Mouse (Mus musculus): Measurements from ENCODE around the gene Litaf.

The Litaf gene

DNA sequence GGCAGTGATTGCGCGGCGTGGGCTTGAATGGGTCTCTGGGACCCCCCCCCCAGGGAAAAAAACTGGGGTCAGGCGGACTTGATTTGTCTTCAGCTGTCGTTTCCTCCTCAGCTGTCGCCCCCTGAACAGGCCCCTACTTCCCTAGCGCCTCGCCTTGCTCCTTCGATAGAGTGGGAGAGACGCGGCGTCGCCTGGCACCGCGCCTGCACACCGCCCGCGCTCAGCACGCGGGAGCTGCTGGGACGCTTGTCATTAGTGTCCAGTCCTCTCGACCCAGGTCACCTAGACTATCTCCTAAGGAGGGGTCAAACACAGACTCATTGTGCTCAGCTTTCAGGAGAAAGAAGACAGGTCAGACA lies 855 bp upstream of the Litaf start:
- no peak for DNase-seq (ENCODE audit: low spot score)

DNA sequence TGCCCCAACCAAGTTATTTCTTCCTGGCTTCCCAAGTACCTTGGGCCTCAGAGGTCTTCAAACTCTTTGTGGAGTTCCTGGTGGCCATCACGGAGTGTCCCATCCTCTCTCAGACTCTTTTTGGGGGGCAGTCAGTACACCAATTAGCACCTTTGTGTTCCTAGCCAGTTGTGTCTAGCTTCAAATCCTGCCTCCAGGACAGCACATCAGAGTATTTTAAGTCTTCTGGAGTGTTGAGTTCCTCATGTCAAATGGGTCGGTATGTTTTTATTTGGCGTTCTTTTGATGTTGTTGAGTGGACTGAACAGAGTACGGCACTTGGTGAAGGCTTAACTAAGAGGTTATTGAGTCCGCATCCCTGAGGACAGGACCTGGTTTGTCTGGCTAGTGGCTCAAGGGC lies 526 bp downstream of the Litaf start:
- DNase-seq (ENCODE audit: low spot score) = no peak

DNA sequence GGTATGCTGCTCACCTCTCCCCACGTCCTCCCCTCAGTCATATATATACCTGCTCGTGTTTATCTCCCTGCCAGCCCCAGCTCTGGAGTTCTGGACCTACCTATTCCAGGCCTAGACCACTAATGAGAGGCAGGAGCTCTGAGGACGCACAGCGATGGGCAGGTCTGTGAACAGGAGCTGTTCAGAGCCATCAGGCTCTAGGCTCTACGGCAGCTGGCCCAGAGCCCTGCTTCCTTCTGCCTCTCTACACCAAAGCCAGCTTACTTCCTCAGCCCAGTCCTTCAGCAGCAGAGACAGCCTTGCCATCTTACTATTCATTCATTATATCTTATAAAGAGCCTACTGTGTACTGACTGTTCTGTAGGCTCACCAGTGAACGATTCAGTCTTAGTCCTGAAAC lies 1.2 kb downstream of the Litaf start:
- no peak for DNase-seq (ENCODE audit: low spot score)

DNA sequence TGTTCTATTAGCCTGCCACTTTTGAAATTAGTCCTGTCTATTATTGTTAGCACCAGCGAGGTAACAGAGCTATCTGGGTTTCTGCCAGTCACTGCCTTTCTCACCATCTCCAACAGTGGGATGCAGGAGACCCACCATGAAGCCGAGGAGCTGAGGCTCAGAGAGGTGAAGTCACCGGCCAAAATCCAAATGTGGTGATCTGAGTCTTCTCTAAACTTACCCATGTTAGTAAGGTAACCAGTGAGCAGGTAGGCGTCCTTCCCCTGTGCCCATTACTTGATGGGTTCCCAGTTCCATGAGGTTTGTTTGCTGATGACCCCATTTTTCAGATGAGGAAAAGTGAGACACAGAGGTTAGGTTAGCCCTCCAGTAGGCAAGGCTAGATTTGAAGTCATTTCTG lies 1.6 kb downstream of the Litaf start:
- no peak for DNase-seq (ENCODE audit: low spot score)

DNA sequence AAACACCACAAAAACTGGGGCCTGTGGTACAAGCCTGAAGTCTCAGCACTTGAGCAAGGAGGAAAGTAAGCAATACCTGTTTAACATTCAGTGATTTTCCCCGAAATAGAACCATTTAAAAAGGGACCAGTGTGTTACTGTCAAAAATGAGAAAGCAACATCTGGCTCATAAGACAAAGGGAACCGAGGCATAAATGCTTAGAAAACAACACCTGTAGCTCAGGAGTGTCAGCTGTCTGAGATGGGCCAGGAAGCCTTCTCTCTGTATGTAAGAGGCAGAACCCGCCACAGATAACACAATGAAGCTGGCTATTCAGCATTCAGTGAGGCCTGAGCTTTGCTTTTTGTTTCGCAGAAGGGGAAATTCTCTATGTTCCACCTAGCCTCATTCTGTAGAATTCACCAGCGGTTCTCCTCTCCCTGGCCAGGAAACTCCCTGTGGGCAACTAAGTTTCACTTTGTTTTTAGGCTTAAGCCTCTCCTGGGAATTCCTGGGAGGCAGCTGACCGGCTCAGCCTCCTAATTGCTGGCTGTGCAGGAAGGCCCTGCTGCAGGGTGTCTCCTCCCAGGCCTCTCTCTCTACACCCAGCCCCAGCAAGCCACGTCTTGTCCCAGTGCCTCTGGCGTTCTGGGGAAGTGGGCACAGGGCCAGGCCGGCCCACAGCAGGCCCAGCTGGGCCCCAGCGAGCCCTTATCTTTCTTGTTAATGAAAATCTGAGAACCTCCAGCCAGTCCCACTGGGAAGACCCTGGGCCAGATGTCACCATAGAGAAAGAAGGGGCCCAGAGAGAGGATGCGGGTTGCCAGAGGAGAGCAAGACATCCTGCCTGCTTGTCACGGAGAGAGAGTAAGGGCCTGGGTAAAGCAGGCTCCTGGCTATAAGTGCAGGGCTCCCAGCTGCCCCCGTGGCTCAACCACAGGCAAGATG lies 2.9 kb downstream of the Litaf start:
- DNase-seq (ENCODE audit: low spot score) = peak; percentile 69

DNA sequence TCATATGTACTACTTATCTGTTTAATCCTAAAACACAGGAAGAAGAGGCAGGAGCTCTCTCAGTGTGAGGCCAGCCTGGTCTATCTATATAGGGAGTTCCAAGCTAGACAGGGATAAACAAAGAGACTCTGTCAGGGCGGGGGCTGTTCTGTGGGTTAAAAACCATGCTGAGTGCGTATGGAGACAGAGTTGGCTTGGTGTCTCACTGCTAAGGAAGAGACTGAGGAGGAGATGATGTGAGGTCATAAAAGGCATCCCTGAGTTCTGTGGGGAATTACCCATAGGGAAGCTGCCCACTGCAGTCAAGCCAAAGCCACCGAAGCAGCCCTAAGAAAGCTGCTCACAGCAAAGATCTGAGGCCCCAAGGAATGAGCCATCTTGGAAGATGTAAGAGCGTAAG lies 5.3 kb downstream of the Litaf start, which contains the start of gene Snn:
Snn (plus strand) TSS at position 301 of the 400 bp plus-strand sequence.
- DNase-seq (ENCODE audit: low spot score) = no peak

DNA sequence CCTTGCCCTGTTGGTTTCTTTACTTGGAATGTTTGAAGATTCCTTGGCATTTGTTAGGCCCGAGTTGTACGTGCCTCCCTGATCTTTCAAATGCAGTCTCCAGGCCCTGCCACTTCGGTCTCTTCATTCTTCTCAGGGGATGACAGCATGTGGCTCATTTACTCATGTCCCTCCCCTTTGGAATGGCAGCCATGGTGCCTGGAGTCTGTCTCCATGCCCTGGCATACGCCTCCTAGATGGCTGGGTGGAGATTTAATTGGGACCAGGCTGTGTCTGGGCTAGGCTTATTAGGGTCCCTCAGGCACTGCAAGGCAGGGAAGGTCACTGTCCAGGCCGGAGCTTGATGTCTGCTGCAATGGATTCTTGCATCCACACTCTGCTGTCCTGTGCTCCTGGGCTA lies 10.0 kb downstream of the Litaf start:
- DNase-seq (ENCODE audit: low spot score) = no peak

DNA sequence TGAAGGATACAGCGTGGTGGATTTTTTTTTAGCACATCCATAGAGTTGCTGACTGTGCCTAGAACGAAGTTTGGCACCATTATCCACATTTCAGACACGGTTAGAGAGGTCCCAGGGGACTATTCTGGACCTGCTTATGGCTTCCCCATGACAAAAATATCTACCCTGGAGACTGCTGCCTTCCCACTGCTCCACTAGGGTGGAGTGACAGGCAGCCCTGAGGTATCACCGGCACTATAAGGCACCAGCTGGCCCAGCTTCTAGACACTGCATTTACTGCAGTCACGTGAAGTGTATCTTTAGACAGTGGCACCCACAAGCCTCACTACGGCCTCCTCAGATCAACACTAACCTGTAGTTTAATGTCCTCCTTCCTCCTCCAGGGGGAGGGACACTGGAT lies 11.1 kb downstream of the Litaf start:
- DNase-seq (ENCODE audit: low spot score) = no peak

DNA sequence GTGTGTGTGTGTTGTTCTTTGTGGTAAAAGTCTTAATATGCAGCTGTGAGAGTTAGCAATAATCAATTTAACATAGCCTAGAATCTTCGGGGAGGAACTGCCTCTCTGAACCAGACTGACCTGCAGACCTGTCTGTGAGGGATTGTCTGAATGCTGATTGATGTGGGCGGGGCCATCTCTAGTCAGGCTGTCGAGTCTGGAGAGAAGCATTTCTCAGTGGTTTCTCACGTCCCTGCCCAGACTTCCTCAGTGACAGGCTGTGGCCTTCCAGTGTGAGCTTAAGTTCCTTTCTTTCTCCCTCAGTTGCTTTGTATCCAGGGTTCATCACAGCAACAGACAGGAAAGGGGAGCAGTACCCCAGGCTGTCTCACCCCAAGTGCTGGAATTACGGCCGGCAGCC lies 11.5 kb downstream of the Litaf start:
- no peak for DNase-seq (ENCODE audit: low spot score)

DNA sequence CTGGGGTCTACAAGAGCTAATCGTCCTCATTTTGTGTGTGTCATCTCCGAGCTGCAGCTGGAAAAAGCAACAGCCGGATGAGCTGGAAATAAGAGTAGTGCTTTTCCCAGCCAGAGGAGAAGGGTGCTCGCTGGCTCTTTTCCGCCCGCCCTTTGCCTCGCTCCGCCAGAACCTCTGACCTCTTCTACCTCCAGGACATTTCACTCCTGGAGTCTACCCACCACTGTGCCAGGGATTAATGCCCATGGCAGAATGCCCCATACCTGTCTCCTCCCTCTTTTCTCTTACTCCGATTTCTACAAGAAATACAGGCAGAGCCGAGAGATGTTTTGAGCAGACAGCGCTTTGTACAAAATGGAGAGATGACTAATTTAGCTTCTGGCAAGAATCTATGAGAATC lies 14.8 kb downstream of the Litaf start:
- DNase-seq (ENCODE audit: low spot score) = no peak

DNA sequence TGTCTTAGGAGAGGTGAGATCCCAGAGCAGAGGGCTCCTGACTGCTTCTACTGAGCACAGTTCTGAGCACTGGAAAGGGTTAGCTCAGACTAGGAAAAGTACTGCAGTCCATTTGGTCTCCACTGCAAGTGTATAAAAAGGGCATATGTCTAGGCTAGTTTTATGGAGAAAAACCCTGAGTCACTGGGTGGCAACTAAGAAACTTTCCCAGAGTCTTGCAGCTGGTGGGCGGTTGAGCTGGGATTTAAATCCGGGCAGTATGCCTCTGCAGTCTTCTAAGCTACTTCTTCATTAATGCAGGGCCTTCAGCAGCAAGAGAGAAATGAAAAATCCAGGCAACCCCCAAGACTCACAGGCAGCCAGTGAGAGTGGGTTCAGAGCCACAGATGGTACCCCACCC lies 15.7 kb downstream of the Litaf start:
- no peak for DNase-seq (ENCODE audit: low spot score)

DNA sequence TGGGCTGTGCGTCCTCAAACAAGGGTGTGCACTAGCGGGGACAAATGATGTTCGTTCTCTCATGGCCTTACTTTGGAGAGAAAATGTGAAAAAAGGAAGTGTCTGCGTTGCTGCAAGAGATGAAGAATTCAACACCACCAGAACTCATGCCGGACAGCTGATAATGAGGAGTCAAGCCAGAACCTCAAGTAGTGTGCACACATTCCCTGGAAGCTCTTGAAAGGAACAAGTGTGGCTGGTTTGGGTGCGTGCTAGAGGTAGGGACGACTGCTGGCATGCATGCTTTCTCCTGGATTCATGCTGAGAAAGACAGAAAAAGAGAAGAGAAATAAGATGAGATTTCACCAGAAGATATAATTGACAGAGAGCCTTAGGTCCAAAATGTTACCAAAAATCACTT lies 18.8 kb downstream of the Litaf start:
- DNase-seq (ENCODE audit: low spot score) = no peak

DNA sequence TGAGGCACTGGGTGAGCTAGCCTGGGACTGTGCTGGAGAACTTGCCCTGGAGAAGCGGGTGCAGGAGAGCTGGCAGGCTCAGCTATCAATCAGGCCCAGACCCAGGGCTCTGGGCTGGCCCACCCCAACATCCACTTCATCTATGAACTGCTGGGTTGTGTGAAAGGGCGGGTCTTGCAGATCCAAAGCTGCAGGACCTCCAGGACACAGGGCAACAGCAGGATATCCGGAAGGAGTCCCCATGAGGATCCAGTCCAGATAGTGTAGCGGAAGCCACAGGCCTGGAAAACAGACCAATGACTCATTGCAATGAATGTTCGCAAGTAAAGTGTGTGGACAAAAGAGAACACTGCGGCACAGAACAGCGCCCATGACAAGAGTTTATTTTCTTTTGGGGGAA lies 19.5 kb downstream of the Litaf start:
- no peak for DNase-seq (ENCODE audit: low spot score)

DNA sequence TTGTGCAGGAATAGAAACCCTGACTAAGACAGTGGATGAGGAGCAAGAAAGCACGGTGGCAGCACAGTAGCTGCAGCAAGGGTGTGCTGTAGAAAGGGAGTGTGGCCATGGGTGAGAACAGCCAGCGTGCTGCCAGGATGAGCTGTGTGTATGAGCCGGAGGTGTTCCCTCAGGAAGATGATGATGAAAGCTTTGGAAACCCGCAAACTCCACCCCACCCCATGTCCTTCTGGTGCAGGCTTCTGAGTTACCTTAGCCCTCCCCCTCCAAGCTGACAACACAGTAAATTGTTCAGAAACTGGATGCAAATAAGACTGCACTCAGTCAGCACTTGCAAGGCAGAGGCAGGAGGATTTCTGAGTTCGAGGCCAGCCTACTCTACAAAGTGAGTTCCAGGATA lies 22.7 kb downstream of the Litaf start:
- DNase-seq (ENCODE audit: low spot score) = no peak

DNA sequence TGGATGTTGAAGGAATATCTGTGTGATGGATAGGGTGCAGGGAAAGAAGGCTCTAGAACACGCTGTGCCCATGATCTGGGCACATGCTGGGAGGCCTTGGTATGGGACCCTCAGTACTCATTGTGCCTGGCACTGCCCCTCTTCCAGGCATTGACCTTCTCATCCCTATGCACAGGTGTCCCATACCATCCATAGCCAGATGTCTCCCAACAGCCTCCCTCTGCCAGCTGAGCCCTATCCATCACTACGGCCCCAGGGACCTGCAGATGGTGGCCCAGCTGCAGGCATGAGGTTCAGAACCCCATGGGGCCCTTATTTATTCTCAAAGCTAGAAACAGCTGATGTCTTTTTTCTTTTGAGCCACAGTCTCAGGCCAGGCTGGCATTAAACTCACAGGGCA lies 25.4 kb downstream of the Litaf start:
- no peak for DNase-seq (ENCODE audit: low spot score)

DNA sequence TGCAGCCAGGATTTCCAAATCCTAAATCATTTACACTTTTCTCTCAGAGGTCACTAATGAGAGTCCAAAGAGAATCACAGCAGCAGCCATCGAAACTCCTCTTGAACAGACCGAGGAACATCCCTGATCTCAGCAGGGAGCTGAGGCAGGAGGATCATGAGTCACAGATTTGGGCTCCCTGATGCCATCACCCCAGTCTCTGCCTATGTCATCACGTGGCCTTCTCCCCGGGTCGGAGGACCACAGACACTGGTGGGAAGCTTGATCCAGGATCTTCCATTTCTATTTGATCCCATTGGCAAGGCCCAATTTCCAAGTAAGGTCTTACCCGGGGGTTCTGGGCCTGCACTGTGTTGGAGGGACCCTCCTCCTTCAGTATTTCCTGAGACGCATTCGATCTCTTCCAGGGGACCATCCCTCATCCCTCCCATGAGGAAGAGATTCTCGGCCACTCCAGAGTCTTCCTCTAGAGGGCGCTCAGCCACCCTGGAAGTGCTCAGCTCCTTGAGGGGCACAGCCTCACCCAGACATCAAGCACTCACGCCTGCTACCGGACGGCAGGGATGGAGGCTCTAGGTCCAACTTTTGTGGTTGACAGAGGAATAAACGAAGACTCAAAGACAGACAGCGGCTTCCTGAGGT lies 30.0 kb downstream of the Litaf start:
- no peak for DNase-seq (ENCODE audit: low spot score)

DNA sequence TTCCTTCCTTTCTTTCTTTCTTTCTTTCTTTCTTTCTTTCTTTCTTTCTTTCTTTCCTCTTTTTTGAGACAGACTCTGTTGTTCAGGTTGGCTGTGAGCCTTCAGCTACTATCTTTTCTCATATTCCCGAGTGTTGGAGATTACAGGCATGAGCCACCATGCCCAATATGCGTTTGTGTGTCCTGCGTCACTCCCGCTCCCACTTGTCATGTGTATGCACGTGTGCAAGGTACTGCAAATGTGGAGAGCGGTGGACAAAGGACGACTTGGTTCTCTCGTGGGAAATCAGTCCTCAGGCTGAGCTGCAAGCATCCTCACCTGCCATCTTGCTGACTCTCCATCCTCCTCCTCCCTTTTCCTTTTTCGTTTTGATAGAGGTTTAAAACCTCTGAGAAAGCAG lies 30.7 kb downstream of the Litaf start:
- no peak for DNase-seq (ENCODE audit: low spot score)

DNA sequence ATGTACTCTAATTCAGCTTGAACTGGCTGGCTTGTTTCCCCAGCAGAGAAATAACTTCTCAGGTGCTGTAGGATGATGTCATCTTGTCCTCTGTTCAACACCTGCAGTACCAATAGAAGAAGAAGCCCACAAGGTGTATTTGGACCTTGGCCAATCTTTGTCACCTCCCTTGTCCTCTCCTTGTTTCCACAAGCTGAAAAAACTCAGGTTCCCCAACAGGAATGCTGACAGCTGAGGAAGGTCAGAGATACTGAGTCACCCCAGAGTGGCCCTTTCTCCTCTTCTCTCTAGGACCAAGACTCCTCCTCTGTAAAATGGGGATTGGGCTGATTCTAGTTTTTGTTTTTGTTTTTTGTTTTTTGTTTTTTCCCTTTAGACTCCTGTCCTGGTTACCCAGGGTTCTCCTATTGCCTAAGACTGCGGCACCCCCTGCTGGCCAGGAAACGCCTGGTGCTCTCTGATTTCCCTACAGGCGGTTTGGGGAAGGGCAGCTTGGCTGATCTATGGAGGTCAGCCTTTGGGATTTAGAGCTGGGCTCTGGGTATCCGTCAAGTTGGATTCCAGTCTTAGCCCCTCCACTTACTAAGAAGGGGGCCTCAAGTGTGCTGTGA lies 31.7 kb downstream of the Litaf start:
- peak; percentile 66 for DNase-seq (ENCODE audit: low spot score)

DNA sequence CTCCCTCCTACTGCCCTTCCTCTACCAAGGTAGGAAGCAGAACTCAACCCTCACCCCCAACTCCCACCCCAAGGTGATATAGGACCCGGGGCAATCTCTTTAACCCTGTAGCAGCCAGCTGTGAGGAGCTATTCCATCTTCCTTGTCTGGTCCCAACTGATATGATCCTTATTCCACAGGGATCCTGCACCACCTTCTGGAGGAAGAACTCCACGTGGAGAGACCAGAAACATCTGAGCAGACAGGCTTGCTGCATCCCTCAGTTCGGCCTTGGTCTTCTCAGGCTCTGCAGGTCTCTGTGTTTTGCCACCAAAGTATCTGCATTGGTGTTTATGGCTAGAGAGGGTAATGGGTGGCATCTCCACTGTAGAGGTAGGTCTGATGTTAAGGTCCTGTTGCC lies 34.6 kb downstream of the Litaf start:
- no peak for DNase-seq (ENCODE audit: low spot score)

DNA sequence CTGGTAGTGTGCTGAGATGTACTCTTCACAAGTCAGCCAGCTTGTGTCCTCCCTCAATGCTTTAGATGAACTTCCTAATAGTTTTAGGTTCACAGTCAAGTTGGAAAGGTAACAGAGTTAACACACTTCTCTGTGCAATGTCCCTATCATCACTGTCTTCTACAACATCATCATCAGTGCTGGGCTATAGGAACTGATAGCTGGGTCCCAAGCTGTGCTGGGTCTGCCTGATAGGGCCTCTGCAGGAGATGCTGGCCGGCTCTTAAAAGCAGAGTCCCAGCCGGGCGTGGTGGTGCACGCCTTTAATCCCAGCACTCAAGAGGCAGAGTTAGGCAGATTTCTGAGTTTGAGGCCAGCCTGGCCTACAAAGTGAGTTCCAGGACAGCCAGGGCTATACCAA lies 35.1 kb downstream of the Litaf start:
- DNase-seq (ENCODE audit: low spot score) = no peak

DNA sequence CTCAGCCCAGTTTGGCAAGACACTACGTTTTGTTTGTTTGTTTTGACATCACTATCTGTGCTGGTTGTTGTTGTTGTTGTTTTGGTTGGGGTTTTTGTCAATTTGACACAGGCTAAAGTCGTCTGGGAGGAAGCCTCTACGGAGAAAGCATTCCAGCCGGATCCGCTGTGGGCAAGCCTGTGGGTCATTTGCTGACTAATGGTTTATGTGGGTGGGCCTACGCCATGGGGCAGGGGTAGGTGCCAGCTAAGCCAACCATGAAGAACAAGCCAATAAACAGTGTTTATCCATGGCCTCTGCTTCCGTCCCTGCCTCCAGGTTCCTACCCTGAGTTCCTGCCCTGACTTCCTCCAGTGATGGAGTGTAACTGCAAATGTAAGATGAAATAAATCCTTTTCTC lies 37.8 kb downstream of the Litaf start:
- no peak for DNase-seq (ENCODE audit: low spot score)

DNA sequence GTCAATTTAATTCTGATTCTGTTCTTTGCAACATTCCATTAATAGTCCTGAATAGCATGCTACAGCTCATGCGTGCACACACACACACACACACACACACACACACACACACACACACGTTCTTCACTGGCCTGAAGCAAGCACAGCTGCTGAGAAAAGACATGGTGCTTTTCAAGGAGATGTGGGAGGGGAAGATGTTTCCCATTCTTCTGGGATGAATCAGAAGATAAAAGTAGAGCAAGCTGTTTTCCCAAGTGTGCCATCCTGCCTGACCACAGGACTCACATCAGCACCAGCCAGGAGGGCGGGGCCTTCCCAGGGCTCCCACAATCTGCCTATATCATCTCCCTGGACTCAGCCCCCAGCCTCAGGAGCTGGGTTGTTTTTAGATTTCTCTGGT lies 41.1 kb downstream of the Litaf start:
- no peak for DNase-seq (ENCODE audit: low spot score)

DNA sequence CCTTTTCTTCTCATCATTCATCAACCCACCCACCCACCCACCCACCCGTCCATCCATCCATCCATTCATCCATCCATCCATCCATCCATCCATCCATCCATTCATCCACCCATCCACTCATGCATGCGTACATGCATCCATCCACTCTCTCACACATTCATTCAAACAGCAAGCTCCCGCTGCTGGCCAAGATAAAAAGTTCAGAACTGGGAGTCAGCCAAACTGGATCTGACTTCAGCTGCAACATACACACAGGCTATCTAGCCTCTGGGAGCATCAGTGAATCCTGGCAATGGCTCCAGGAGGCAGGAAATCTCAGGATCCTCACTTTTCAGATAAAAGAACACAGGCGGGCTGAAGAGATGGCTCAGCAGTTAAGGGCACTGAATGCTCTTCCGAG lies 42.3 kb downstream of the Litaf start:
- DNase-seq (ENCODE audit: low spot score) = no peak
